Mouse (Mus musculus) kidney, adult 2 months (tissue): Measurements from ENCODE around the gene Ubxn6.

Experiments
- CTCF ChIP-seq: fragments of 200-500 bp; conservative IDR thresholded peaks from 2 replicates; pipeline ENCODE4 v1.5.1; 2011; ENCODE audit warnings: low read depth, mild to moderate bottlenecking, control low read depth, low read length, moderate library complexity, mixed read lengths; ENCODE audit not compliant: insufficient read depth, insufficient read length
- POLR2A ChIP-seq: fragments of 200-500 bp; IDR thresholded peaks from one replicate; pipeline ENCODE4 v1.6.1; 2011; ENCODE audit warnings: low read depth, low read length, control low read depth

DNA sequence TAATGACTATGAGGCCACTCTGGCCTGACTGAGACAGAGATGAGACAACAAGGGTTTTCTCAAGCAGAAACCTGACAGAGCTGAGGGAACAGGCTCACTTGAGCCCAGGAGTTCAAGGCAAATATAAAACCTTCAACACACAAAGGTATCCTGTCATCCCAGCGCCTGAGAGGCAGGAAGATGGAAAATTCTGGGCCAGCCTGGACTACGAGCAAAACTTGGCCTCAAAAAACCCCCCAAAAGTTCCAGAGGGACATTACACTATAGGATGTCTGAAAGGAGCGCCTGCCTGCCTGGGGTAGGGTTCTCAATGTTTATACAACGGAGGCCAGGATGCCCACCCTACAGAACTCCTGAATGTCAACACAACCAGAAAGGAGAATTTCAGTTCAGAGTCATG lies 39.6 kb downstream of the Ubxn6 start:
- no peak for TF ChIP-seq CTCF
- no peak for TF ChIP-seq POLR2A
